Mouse (Mus musculus) retina, embryonic 14.5 days (tissue): ENCODE measurements at regions not wholly inside any gene's neighbourhood (a gene's known extent, or its start where the extent isn't known, plus 50 kb on each side); places are given as distances from the start of the nearest gene placed in this dataset.
"Not testable (repeated sequence)": the region's sequence is repeated elsewhere in the genome, so short reads cannot be mapped to it uniquely, and the experiment has no call there.

Experiments
- DNase-seq: peaks from one replicate; pipeline ENCODE4 v3.0.0-alpha.2; 2015; ENCODE audit warnings: low spot score

DNA sequence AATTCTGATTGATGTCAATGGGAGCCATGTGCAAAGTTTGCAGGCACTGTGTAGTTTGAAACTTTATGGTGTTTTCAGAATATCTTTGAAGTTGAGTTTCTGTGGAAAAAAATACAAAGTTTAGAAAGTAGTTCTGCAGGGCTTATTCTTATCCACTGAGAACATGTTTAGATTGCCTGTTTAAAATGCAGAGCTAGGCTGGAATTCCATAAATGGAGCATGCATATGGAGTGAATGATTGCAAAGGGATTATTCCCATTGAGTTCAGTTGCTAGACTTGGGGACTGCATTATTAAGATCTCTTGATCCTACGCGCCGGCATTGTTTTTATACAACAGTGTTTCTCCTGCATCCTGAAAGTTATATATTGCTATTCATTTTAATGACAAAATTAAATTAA, 397.8 kb upstream of the Gm21833 start:
- DNase-seq, result no peak

DNA sequence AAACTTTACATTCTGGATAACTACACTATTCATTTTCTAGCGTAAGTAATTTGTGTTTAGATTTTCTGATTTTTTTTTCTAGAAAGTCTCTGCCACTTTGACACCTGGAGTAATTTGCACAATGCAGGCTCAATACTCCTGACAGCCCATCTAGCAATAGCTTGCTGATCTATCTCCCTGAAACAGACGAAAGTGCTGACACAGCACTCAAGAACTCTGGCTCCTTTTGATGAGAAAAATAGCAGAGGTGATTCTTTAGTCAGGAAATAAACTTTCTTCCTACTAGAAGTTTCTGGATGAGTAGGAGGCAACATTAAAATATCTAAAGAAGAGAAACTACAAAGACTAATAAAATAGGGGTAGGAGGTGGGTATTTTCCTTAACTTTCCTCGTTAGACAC, 397.1 kb upstream of the Gm21833 start:
- no peak for DNase-seq

DNA sequence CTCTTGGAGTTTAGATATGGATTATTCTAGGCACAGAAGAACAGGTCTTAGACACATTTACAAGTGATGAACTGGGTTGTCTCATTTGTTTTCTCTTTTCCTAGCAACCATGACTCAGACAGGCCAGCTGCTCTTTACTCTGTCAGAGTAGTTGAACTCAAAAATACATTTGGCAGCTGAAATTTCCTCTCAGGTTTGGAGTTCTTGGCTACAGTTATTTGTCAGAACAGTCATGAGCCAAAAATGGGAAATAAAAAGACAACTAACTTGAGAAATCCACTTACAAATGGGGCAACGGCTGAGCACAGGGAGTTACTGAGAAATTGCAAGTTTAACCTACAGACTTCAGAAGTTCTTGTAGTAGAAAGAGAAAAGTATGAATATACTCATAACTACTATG, 396.4 kb upstream of the Gm21833 start:
- DNase-seq, result no peak

DNA sequence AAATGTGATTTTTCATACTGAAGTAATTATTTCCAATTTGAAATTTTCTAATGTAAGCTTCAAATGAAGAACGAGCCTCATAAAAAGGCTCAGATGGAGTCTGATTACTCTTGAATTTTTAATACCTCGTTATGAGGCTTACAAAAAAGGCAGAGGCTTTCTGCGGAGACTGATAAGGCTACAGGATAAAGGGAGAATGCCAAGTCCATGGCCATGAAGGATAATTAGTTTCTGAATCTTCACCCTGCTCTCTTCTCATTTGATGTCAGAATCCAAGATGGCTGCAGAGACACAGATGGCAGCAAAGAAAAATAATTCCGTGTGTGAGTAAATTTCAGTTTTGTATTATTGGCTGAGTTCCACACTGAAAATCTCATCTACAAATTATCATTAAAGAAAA, 367.3 kb upstream of the Gm21833 start:
- DNase-seq, result no peak

DNA sequence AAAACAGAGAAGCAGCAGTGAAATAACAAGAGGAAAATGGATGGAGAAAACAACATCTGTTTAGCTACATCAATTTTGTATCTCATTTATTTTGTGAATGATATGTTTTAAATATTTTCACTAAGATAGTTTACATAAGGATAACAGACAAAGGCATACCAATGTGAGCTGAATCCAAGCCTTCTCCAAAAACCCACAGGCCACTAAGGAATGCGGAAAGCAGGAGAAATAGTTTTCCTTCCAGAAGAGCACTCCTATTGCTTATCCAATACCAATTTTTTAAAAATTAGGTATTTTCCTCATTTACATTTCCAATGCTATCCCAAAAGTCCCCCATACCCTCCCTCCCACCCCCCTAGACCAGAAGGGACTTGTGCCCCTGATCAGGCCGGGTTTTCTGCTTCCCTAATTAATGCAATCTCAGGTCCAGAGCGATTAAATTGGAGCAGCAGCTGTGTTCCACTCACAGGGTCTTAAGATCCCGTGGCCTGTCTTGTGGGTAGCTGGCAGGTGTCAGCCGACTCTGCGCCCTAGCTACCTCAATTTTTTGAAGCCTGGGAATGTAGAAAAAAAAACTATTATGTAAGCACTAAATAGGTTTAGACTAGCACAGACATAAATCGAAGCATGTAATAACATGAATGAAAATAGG, 357.3 kb upstream of the Gm21833 start:
- DNase-seq, result peak; percentile 22

DNA sequence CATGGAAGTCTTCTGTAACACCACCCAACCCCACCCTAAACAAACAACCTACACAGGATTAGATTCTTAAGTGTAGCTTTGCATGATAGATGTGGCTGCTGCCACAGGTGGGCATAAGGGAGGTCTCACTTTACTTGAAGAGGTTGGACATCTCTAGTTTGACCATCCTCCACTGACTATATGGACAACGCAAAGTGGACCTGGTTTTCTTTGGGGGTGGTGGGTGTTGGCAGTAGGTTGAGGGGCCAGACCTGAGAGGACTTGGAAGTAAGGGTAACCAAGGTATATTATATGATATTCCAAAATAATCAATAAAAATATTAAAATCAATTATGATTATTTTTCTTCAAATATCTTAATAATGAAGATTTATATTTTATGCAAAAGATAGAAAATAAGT, 307.8 kb upstream of the Gm21833 start:
- DNase-seq, result no peak

DNA sequence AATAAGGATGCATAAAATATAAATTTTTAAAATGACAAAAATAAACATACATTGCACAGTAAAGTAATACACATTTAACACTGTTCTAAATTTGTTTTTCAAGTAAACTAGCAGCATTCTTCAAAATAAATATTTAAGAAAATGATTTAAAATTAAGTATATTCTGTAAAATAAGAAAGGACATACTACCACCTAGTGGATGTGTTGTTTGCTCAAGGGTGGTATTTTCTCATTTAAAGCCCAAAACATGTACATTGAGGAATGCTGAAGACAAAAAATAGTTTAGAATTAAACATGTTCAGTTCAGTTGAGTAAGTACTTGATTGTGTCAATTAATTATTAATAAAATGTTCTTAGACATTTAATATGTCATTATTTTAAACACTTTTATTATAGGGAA, 306.6 kb upstream of the Gm21833 start:
- peak; percentile 40 for DNase-seq

DNA sequence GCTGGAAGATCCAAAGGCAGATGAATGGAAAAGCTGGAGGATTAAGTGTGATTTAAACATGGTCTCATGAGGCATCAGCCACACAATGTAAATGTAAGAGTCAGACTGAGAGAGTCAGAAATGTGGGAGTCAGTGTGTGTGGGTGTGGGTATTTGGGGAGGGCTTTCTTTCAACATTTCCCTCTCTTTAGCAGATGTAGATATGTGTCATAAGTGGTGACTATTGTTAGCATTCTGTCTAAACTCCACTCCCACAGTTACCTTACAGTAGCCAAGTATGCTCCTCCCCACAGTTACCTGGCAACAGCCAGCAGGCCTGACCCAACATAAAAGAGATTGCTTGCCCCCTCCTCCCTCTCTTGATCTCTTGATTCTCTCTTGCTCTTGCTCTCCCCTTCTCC, 263.8 kb upstream of the Gm21833 start:
- DNase-seq, result no peak

DNA sequence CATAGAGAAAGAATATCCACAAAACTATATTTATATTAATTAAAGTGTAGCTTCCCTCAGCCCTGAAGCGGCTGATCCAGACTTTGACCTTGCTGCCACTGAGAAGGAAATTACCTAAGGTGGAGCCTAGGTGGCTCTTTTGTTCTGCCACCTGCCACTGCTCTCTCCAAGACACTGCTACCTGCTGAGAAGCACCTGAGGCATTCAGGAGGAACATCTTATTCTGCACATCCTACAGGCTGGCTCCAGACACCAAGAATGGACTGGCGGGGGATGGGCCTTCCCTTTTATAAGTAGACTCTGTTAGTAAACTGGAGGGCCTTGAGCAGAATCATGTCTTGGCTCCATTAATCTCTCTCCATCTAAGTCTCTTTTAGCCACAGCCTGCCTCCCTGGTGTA, 231.7 kb upstream of the Gm21833 start:
- DNase-seq, result not testable (repeated sequence)

DNA sequence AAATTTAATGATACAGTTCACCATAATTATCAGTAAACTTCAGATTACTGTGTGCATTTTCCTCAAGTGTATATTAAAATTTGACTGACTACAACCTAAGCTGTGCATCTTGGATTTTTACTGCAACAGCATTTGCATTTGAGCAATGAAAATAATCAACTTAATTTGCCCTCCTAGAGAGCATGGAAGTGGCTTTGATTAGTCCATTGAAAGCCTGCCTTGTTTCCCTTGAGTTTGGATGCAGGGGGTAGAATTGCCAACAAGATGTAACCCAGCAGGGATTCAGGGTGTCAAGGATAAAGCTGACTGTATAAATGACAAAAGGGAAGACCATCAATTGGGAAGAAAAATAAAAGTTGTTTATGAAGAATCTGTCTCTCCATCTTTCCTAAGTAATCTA, 226.1 kb upstream of the Gm21833 start:
- DNase-seq, result no peak
